Mouse (Mus musculus): Measurements from ENCODE around the gene Ptpra. TPM values are rescaled to one million over a fixed set of nuclear protein-coding genes. Genes with fewer than 3 reads are reported as not detected.

Gene Ptpra
- polyA plus RNA-seq, 1 experiment from 2014 or later, result 129 TPM

DNA sequence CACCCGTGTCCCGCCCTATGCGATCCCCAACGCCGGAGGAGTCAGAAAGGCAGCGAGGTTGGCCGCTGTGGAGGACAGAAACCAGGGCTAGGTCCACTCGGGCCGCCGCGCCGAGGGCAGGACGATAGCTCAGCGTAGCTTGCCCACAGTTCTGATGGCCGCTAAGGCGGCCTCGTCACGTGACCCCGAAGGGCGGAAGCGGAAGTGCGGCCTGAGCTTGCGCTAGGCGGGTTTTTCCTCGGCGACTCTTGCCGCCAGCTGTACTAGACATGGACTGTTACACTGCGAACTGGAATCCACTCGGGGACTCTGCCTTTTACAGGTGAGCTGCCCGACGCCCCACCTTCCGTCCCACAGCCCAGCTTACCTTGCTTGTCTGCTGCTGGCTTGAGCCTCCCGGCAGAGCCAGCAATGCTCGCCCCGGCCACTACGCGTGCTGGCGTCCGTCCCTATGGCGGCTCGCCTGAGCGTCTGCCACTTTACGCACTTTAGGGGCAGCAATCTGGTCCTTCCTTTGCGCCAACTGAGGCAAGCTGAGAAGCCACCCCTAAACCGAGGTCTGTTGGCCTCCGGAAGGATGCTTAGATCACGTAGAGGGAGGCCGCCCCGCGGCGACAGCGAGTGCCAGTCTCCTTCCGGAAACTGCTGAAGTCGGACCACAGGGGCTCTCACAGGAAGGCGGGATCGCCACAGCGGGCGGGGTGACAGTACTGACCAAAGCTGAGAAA, 25.8 kb upstream of the Ptpra start, which contains the start of the genes Vps16 and Pced1a:
TSS of gene Vps16 (plus strand) at position 214 of the 728 bp plus-strand sequence.
TSS of gene Pced1a (minus strand) at position 576 of the 728 bp plus-strand sequence.
- peak within 1 kb of the TSS; percentile 68 for H3K9ac ChIP-seq (replicated peaks)
- H3K27ac ChIP-seq (replicated peaks), result peak within 1 kb of the TSS; percentile 96
- H3K4me2 ChIP-seq, result peak within 1 kb of the TSS; percentile 83
- under 1% methylated on average over 56 of the region's 58 CpGs for WGBS
- peak within 1 kb of the TSS; percentile 75 for H3K4me3 ChIP-seq (replicated peaks)
- 0 out of 2 replicates have a peak, but pooled peaks cover 3% of the 10 kb centered on the region for H3K36me3 ChIP-seq
- ATAC-seq (ENCODE audit: low FRiP score), result peak; percentile 96
- H3K4me1 ChIP-seq, result peaks cover 44% of the 10 kb centered on the region
- H3K27me3 ChIP-seq (replicated peaks), result no peaks in the 10 kb centered on the region
- H3K9me3 ChIP-seq (replicated peaks), result no peaks in the 10 kb centered on the region

DNA sequence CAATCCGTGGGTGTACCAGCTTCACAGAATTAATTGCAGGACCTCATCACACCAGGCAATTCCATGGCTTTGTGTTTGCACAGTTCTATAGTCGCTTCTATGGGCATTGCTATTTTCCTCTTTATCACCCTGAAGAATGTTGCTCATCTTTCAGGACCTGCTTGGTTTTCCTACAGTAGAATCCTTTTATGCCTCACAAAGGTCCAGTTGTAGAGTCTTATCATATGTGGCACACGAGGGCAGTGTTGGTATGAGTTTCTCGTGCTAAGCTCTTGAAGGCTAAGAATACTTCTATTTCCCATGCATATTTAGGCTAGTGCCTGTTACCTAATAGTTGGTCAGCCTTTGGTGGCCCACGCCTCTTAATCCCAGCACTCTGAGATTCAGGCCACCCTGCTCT, 25.0 kb upstream of the Ptpra start:
- no peak for ATAC-seq (ENCODE audit: low FRiP score)
- Histone ChIP-seq H3K9me3 (replicated peaks) (no peaks in the 10 kb centered on the region), H3K4me2 (peak overlapping the region; percentile 83), H3K27ac (replicated peaks) (peak overlapping the region; percentile 96), H3K4me1 (peaks cover 44% of the 10 kb centered on the region), H3K27me3 (replicated peaks) (no peaks in the 10 kb centered on the region), H3K4me3 (replicated peaks) (peak overlapping the region; percentile 75), H3K9ac (replicated peaks) (peak overlapping the region; percentile 68), H3K36me3 (no peaks in the 10 kb centered on the region)
- WGBS, result 40% methylated on average over 5 of the region's 5 CpGs

DNA sequence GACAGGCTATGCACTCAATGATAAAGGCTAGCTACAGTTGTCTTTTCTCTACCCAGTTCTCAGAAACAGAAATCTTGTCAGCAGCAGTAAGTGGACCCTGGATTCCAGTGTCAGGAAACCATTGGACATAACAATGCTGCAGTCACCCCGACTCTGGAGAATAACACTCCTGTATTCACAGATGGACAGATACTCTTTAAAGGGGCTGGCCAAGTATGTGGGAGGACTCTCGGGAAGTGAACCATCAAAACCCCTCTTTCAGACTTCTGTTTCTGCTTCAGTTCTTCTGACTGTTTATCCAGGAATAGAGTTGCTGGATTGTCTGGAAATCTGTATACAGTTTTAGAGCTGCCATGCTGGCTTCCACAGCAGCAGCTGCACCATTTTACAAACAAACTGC, 20.2 kb upstream of the Ptpra start:
- H3K4me2 ChIP-seq, result no peak overlapping the region
- H3K36me3 ChIP-seq, result peaks cover 5% of the 10 kb centered on the region
- H3K27ac ChIP-seq (replicated peaks), result no peak overlapping the region
- no peak for ATAC-seq (ENCODE audit: low FRiP score)
- H3K4me1 ChIP-seq, result peaks cover 13% of the 10 kb centered on the region
- 74% methylated on average over 2 of the region's 2 CpGs for WGBS
- no peaks in the 10 kb centered on the region for H3K9me3 ChIP-seq (replicated peaks)
- no peaks in the 10 kb centered on the region for H3K27me3 ChIP-seq (replicated peaks)
- no peak overlapping the region for H3K9ac ChIP-seq (replicated peaks)
- no peak overlapping the region for H3K4me3 ChIP-seq (replicated peaks)

DNA sequence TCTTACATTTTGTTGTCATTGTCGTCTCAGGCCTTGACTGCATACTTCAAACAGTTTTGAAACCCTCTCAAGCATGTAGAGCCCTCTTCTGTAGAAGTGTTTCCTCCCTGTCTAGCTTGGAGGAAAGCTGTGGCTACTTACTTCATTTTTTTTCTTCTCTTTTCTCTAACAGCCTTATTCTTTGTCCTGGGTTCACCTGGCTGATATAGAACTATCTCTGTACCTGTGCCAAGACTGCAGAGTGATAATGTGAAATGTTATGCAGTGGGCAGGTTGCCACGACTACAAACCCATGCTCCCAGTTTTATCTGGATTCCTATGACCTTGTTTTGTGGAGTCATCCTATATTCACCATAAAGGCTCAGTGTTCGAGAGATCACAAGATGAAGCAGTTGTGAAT, 19.6 kb upstream of the Ptpra start:
- H3K9me3 ChIP-seq (replicated peaks), result no peaks in the 10 kb centered on the region
- H3K4me2 ChIP-seq, result no peak overlapping the region
- ATAC-seq (ENCODE audit: low FRiP score), result no peak
- peaks cover 5% of the 10 kb centered on the region for H3K36me3 ChIP-seq
- WGBS, result 81% methylated on average over 3 of the region's 3 CpGs
- H3K27ac ChIP-seq (replicated peaks), result no peak overlapping the region
- no peaks in the 10 kb centered on the region for H3K27me3 ChIP-seq (replicated peaks)
- peaks cover 7% of the 10 kb centered on the region for H3K4me1 ChIP-seq
- H3K4me3 ChIP-seq (replicated peaks), result no peak overlapping the region
- no peak overlapping the region for H3K9ac ChIP-seq (replicated peaks)

DNA sequence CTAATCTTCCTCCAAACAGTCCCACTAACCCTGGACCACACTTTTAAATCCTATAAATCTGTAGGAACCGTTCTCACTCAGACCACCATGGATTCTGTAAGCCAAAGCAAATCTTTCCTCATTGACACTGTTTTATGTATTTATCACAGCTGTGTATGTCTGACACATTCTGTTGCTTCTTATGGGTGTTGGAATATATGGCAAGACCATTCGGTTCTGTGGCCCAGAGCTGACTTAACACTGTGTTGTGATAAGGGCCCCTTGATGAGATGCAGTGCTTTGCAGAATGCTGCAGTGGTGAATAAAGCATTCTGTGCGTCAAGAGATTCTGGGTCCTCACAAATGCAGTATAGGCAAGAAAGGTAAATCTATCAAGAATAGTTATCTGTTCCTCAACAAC, 17.9 kb upstream of the Ptpra start:
- 93% methylated on average over 3 of the region's 3 CpGs for WGBS
- no peak overlapping the region for H3K4me2 ChIP-seq
- peaks cover 5% of the 10 kb centered on the region for H3K36me3 ChIP-seq
- H3K27ac ChIP-seq (replicated peaks), result no peak overlapping the region
- H3K9ac ChIP-seq (replicated peaks), result no peak overlapping the region
- no peaks in the 10 kb centered on the region for H3K27me3 ChIP-seq (replicated peaks)
- no peaks in the 10 kb centered on the region for H3K9me3 ChIP-seq (replicated peaks)
- H3K4me1 ChIP-seq, result 0 out of 2 replicates have a peak, but pooled peaks cover 2% of the 10 kb centered on the region
- no peak for ATAC-seq (ENCODE audit: low FRiP score)
- no peak overlapping the region for H3K4me3 ChIP-seq (replicated peaks)

DNA sequence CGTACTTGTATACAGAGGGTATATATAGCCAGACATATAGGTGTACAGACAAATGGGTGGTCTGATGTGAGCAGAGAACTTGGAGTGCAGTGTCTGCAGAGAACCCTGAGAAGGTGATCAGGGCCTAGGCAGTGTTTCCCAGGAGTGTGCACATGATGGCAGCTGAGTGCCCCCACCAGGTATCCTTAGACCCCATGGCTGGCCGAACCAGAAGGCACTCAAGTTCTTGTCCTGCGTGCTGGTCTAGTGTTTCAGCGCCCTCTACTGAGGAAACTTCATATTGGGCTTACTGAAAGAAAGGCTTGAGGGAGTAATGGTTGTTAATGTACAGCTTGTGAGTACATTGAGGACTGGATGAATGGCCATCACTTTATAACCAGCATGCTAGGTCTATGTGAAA, 16.9 kb upstream of the Ptpra start:
- Histone ChIP-seq H3K27ac (replicated peaks) (no peak overlapping the region), H3K4me3 (replicated peaks) (no peak overlapping the region), H3K9ac (replicated peaks) (no peak overlapping the region), H3K36me3 (peaks cover 14% of the 10 kb centered on the region), H3K9me3 (replicated peaks) (no peaks in the 10 kb centered on the region), H3K4me2 (no peak overlapping the region), H3K27me3 (replicated peaks) (no peaks in the 10 kb centered on the region), H3K4me1 (0 out of 2 replicates have a peak, but pooled peaks cover 2% of the 10 kb centered on the region)
- WGBS, result 22% methylated on average over 4 of the region's 4 CpGs
- 0 out of 2 replicates have a peak, but pooled peaks have one; percentile 45 for ATAC-seq (ENCODE audit: low FRiP score)

DNA sequence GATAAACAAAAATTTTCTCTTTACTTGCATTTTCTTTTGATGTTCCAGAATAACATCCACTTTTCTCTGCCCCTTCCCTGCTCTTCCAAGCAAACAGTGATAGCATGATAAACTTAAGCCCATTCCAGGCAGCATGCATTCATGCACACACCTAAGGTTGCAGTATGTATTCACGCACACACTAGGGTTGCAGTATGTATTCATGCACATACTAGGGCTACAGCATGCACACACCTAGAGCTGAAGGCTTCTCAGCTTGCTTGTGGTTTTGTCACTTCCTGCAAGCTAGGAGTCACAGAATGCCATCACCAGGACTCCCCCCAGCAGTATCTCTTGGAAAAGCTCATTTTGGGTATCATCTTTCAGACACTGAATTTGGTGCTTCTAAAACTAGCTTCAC, 13.3 kb upstream of the Ptpra start:
- H3K36me3 ChIP-seq, result peaks cover 48% of the 10 kb centered on the region

DNA sequence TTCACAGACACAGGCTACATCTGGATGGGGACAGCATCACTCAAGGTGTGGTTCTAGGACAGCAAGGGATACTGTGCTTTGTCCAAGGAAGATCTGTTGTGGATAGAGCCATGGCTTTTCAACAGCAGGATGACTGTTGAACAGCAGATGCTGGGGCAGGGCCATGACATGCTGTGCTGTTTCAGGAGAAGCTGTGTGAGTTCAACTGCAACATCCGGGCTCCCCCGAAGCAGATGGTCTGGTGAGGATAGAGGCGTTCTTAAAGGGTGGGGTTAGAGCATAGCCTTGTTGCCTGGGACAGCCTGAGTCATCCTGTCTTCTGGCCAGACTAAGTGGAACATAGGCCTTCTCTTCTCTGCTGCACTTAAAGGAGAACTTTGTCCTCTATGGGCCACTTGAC, 11.2 kb upstream of the Ptpra start:
- no peak overlapping the region for H3K9ac ChIP-seq (replicated peaks)
- H3K9me3 ChIP-seq (replicated peaks), result no peaks in the 10 kb centered on the region
- H3K36me3 ChIP-seq, result peaks cover 67% of the 10 kb centered on the region
- ATAC-seq (ENCODE audit: low FRiP score), result no peak
- WGBS, result 96% methylated on average over 3 of the region's 3 CpGs
- H3K4me3 ChIP-seq (replicated peaks), result no peak overlapping the region
- no peaks in the 10 kb centered on the region for H3K27me3 ChIP-seq (replicated peaks)
- no peak overlapping the region for H3K27ac ChIP-seq (replicated peaks)
- no peaks in the 10 kb centered on the region for H3K4me1 ChIP-seq
- H3K4me2 ChIP-seq, result no peak overlapping the region

More for the DNA sequence above, 13.3 kb upstream of the Ptpra start:
- H3K9ac ChIP-seq (replicated peaks), result no peak overlapping the region
- H3K27me3 ChIP-seq (replicated peaks), result no peaks in the 10 kb centered on the region
- no peak overlapping the region for H3K4me3 ChIP-seq (replicated peaks)
- ATAC-seq (ENCODE audit: low FRiP score), result no peak
- no peak overlapping the region for H3K4me2 ChIP-seq
- H3K27ac ChIP-seq (replicated peaks), result no peak overlapping the region
- 0 out of 2 replicates have a peak, but pooled peaks cover 2% of the 10 kb centered on the region for H3K4me1 ChIP-seq
- no peaks in the 10 kb centered on the region for H3K9me3 ChIP-seq (replicated peaks)
- WGBS, result 95% methylated on average over 1 of the region's 1 CpGs

DNA sequence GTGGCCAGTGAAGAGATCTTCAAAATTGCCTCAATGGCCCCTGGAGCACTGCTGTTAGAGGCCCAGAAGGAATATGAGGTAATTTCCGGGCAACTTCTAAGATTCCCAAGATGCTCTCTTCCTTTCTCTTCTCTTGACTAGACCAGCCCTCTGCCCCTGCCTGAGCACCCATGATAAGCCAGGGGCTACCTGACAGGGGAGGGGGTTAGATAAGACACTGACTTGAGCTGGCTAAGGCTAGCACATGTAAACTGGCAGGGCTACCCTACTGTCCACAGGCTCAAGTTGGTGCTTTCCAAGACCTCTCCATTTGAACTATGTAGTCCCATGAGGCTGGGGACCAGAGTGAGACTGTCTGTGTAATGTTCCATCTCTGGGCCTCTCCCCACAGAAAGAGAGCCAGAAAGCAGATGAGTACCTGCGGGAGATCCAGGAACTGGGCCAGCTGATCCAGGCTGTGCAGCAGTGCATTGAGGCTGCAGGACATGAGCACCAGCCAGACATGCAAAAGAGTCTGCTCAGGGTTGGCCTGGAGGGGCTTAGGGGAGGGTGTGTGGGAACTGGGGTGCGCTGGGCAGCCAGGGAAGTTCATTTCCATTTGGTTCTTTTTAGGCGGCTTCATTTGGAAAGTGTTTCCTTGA, 10.1 kb upstream of the Ptpra start:
- Histone ChIP-seq H3K4me3 (replicated peaks) (no peak overlapping the region), H3K4me1 (no peaks in the 10 kb centered on the region), H3K27me3 (replicated peaks) (no peaks in the 10 kb centered on the region), H3K9ac (replicated peaks) (no peak overlapping the region), H3K27ac (replicated peaks) (no peak overlapping the region), H3K9me3 (replicated peaks) (no peaks in the 10 kb centered on the region), H3K36me3 (peaks cover 73% of the 10 kb centered on the region), H3K4me2 (no peak overlapping the region)
- 95% methylated on average over 4 of the region's 4 CpGs for WGBS
- no peak for ATAC-seq (ENCODE audit: low FRiP score)

DNA sequence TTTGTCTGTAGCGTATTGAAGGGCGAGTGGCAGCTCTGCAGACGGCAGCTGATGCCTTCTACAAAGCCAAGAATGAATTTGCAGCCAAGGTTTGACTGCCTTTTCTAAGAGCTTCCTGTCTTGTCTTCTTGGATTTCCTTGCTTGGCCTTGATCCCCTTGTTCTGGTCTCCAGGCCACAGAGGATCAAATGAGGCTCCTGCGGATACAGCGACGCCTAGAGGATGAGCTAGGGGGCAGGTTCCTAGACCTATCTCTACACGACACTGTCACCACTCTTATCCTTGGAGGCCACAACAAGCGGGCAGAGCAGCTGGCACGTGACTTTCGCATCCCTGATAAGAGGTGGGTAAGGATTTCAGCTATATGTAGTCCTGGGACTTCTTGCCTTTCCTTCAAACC, 7.9 kb upstream of the Ptpra start:
- no peak overlapping the region for H3K9ac ChIP-seq (replicated peaks)
- 84% methylated on average over 10 of the region's 10 CpGs for WGBS
- H3K27me3 ChIP-seq (replicated peaks), result no peaks in the 10 kb centered on the region
- H3K36me3 ChIP-seq, result peaks cover 73% of the 10 kb centered on the region
- ATAC-seq (ENCODE audit: low FRiP score), result no peak
- H3K27ac ChIP-seq (replicated peaks), result no peak overlapping the region
- H3K4me3 ChIP-seq (replicated peaks), result no peak overlapping the region
- H3K4me2 ChIP-seq, result no peak overlapping the region
- no peaks in the 10 kb centered on the region for H3K9me3 ChIP-seq (replicated peaks)
- no peaks in the 10 kb centered on the region for H3K4me1 ChIP-seq

DNA sequence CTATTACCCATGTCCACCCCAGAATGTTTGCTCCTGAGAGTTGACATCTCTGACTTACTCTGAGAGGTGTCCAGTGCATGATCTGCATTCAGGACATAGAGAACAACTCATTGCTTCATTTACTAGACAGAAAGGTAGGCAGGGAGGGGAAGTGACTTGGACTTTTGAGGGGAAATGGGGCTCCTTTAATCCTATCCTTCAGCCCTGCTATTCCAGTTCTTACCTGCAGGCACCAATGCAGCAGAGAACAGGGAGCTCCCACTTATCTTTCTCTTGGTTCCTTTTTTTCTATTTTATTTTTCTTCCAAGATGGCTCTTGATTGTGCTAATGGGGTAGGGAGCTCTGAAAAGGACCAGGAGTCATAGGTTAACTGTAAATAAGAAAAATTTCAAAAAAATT, 1.6 kb upstream of the Ptpra start:
- no peak overlapping the region for H3K4me2 ChIP-seq
- peaks cover 34% of the 10 kb centered on the region for H3K4me1 ChIP-seq
- ATAC-seq (ENCODE audit: low FRiP score), result no peak
- H3K27ac ChIP-seq (replicated peaks), result no peak overlapping the region
- no peak overlapping the region for H3K9ac ChIP-seq (replicated peaks)
- no peaks in the 10 kb centered on the region for H3K9me3 ChIP-seq (replicated peaks)
- H3K4me3 ChIP-seq (replicated peaks), result no peak overlapping the region
- no peaks in the 10 kb centered on the region for H3K27me3 ChIP-seq (replicated peaks)
- H3K36me3 ChIP-seq, result peaks cover 10% of the 10 kb centered on the region
